ENCODE assay signal across 22 mouse cellular contexts in the genomic region with DNA sequence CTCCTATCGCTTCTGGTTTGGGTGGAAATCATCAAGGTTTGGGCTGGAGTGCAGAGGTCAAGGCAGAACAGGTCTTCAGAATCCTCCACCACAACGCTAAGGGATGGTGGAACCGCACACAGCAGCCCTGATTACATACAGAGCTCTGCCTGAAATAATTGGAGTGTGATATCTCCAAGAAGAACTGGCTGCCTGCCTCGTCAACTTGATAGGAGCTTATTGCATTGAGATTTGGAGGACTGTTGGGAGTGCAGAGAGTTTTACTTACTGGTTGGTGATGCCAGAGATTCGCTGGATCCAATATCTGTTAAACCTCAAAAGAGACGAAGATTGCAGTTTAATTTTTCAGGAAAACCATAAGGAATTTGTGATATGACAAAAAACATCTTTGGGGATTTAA.
A peak's percentile ranks its signal among the peaks of the same experiment; 100 is the strongest.
DNase-seq lines count a peak whose midpoint lies in the region; ATAC-seq lines count a peak whose summit lies in the region.
"Had no signal": no experiment of that assay in that cellular context is flagged by ENCODE, and none has a peak within 500 bp of the region (broad histone marks: within the 10 kb centered on the region; RNA-seq: fewer than 3 reads in every experiment).

No protein-coding gene starts in this region.

- no peak overlapping the region for H3K9ac ChIP-seq in forebrain, embryonic 13.5 days
- no peak overlapping the region for H3K9ac ChIP-seq in forebrain, embryonic 12.5 days
- no peak overlapping the region for H3K9ac ChIP-seq in hindbrain, embryonic 16.5 days (ENCODE audit: low read depth, low read length)
- H3K9ac ChIP-seq in hindbrain, embryonic 14.5 days = no peak overlapping the region
- H3K9ac ChIP-seq: intestine, embryonic 15.5 days; limb, embryonic 13.5 days; liver, embryonic 12.5 days; midbrain, embryonic 13.5 days had no signal

- no peaks in the 10 kb centered on the region for H3K9me3 ChIP-seq in forebrain, embryonic 13.5 days (replicated peaks)
- no peaks in the 10 kb centered on the region for H3K9me3 ChIP-seq in forebrain, embryonic 12.5 days
- no peaks in the 10 kb centered on the region for H3K9me3 ChIP-seq in hindbrain, embryonic 16.5 days (ENCODE audit: control insufficient read depth, low read length)
- no peaks in the 10 kb centered on the region for H3K9me3 ChIP-seq in hindbrain, embryonic 14.5 days (ENCODE audit: control insufficient read depth, low read length)
- H3K9me3 ChIP-seq: hindbrain, embryonic 10.5 days; intestine, embryonic 15.5 days; limb, embryonic 13.5 days; liver, embryonic 12.5 days; midbrain, embryonic 13.5 days had no signal

- DNase-seq in hindbrain, embryonic 14.5 days (ENCODE audit: low spot score) = no peak
- DNase-seq in right cerebral cortex, postnatal 14 days = peak; percentile 30
- no peak for DNase-seq in right cerebral cortex, postnatal 36 days (ENCODE audit: low spot score in 2 of 2)
- no peak for DNase-seq in spleen, postnatal 4 days (ENCODE audit: low spot score in 2 of 2)
- DNase-seq: adrenal gland, postnatal 14 days; cerebellum, adult 9-11 months; kidney, adult 9 months; kidney, postnatal 14 days; layer of hippocampus, postnatal 36 days; lung, adult 18-20 months; lung, postnatal 10 days had no signal

- no peaks in the 10 kb centered on the region for H3K27me3 ChIP-seq in forebrain, embryonic 13.5 days
- H3K27me3 ChIP-seq in forebrain, embryonic 12.5 days = no peaks in the 10 kb centered on the region
- H3K27me3 ChIP-seq in hindbrain, embryonic 16.5 days (replicated peaks; ENCODE audit: control insufficient read depth, insufficient read depth, low read length) = no peaks in the 10 kb centered on the region
- H3K27me3 ChIP-seq in hindbrain, embryonic 14.5 days (ENCODE audit: control insufficient read depth, insufficient read depth, low read length) = no peaks in the 10 kb centered on the region
- H3K27me3 ChIP-seq: intestine, embryonic 15.5 days; limb, embryonic 13.5 days; liver, embryonic 12.5 days; midbrain, embryonic 13.5 days had no signal

- no peak overlapping the region for H3K4me3 ChIP-seq in forebrain, embryonic 13.5 days
- no peak overlapping the region for H3K4me3 ChIP-seq in forebrain, embryonic 12.5 days (replicated peaks)
- no peak overlapping the region for H3K4me3 ChIP-seq in hindbrain, embryonic 16.5 days (ENCODE audit: low read length)
- H3K4me3 ChIP-seq in hindbrain, embryonic 14.5 days (replicated peaks; ENCODE audit: low read length) = no peak overlapping the region
- H3K4me3 ChIP-seq: hindbrain, embryonic 10.5 days; intestine, embryonic 15.5 days; limb, embryonic 13.5 days; liver, embryonic 12.5 days; midbrain, embryonic 13.5 days had no signal

- H3K4me1 ChIP-seq in forebrain, embryonic 13.5 days = no peaks in the 10 kb centered on the region
- H3K4me1 ChIP-seq in forebrain, embryonic 12.5 days = no peaks in the 10 kb centered on the region
- H3K4me1 ChIP-seq in hindbrain, embryonic 16.5 days (ENCODE audit: control insufficient read depth, insufficient read depth, low read depth, low read length) = no peaks in the 10 kb centered on the region
- no peaks in the 10 kb centered on the region for H3K4me1 ChIP-seq in hindbrain, embryonic 14.5 days (replicated peaks; ENCODE audit: control insufficient read depth, insufficient read depth, low read length)
- H3K4me1 ChIP-seq: intestine, embryonic 15.5 days; limb, embryonic 13.5 days; liver, embryonic 12.5 days had no signal

- H3K27ac ChIP-seq in forebrain, embryonic 13.5 days = no peak overlapping the region
- H3K27ac ChIP-seq in forebrain, embryonic 12.5 days = no peak overlapping the region
- H3K27ac ChIP-seq in hindbrain, embryonic 16.5 days (ENCODE audit: low read depth, low read length) = no peak overlapping the region
- H3K27ac ChIP-seq in hindbrain, embryonic 14.5 days = no peak overlapping the region
- H3K27ac ChIP-seq: hindbrain, embryonic 10.5 days; intestine, embryonic 15.5 days; limb, embryonic 13.5 days; liver, embryonic 12.5 days; midbrain, embryonic 13.5 days; stomach, postnatal 0 days had no signal

- no peaks in the 10 kb centered on the region for H3K36me3 ChIP-seq in forebrain, embryonic 13.5 days (ENCODE audit: poor library complexity, severe bottlenecking)
- H3K36me3 ChIP-seq in forebrain, embryonic 12.5 days (replicated peaks) = no peaks in the 10 kb centered on the region
- no peaks in the 10 kb centered on the region for H3K36me3 ChIP-seq in hindbrain, embryonic 16.5 days (ENCODE audit: control insufficient read depth, insufficient read depth, low read length)
- no peaks in the 10 kb centered on the region for H3K36me3 ChIP-seq in hindbrain, embryonic 14.5 days (replicated peaks; ENCODE audit: control insufficient read depth, insufficient read depth)
- H3K36me3 ChIP-seq: hindbrain, embryonic 10.5 days; intestine, embryonic 15.5 days; limb, embryonic 13.5 days; liver, embryonic 12.5 days; midbrain, embryonic 13.5 days had no signal

- 76% methylated on average over 6 of the region's 6 CpGs for WGBS in forebrain, embryonic 13.5 days
- WGBS in forebrain, embryonic 12.5 days = 85% methylated on average over 6 of the region's 6 CpGs
- WGBS in hindbrain, embryonic 16.5 days = 70% methylated on average over 6 of the region's 6 CpGs
- 71% methylated on average over 6 of the region's 6 CpGs for WGBS in hindbrain, embryonic 14.5 days

- 0 out of 2 replicates have a peak, but pooled peaks have one; percentile 21 for ATAC-seq in forebrain, embryonic 13.5 days
- ATAC-seq in forebrain, embryonic 12.5 days (ENCODE audit: low FRiP score) = no peak
- ATAC-seq in hindbrain, embryonic 16.5 days = peak; percentile 48
- no peak for ATAC-seq in hindbrain, embryonic 14.5 days (ENCODE audit: low FRiP score)
- ATAC-seq: CD4-positive, CD25-positive, alpha-beta regulatory T cell, adult 4 months; intestine, embryonic 15.5 days; liver, embryonic 12.5 days; midbrain, embryonic 13.5 days had no signal

- no peak overlapping the region for H3K4me2 ChIP-seq in forebrain, embryonic 13.5 days
- H3K4me2 ChIP-seq in forebrain, embryonic 12.5 days = no peak overlapping the region
- no peak overlapping the region for H3K4me2 ChIP-seq in hindbrain, embryonic 16.5 days (ENCODE audit: low read length)
- H3K4me2 ChIP-seq in hindbrain, embryonic 14.5 days (replicated peaks) = no peak overlapping the region
- H3K4me2 ChIP-seq: heart, embryonic 11.5 days; intestine, embryonic 15.5 days; limb, embryonic 13.5 days; liver, embryonic 12.5 days; midbrain, embryonic 13.5 days had no signal

Comparison
In these comparisons a context has a peak if more than half of its experiments do, and no peak if none do; other contexts are left out.
1. ATAC-seq: peak in forebrain, embryonic 13.5 days (single experiment) and hindbrain, embryonic 16.5 days (single experiment); none in forebrain, embryonic 12.5 days (single experiment) and hindbrain, embryonic 14.5 days (single experiment).